Mouse (Mus musculus): ENCODE data around the gene Arf6.
"Not testable (repeated sequence)": the region's sequence is repeated elsewhere in the genome, so short reads cannot be mapped to it uniquely, and the experiment has no call there.

GRCm38 (mm10) chr12:69386281-69386732 lies 14.4 kb downstream of the Arf6 start:
- TF ChIP-seq POLR2A (IDR thresholded peaks at IDR 0.05; ENCODE audit: control insufficient read depth, low read depth, low read length); CTCF (IDR thresholded peaks at IDR 0.05; ENCODE audit: control insufficient read depth, insufficient read depth, insufficient replicate concordance, low read depth, low read length): not testable (repeated sequence)
